Mouse (Mus musculus) kidney, embryonic 16.5 days (tissue): ENCODE results near the gene Bclaf1. TPM values are rescaled to one million over a fixed set of nuclear protein-coding genes. Genes with fewer than 3 reads are reported as not detected.

Source experiments
- ATAC-seq: fragments of 200-750 bp; cut with Nextera tagmentation; 2 replicates; pipeline ENCODE4 v1.8.0; 2017; ENCODE audit warnings: moderate TSS enrichment; ENCODE audit not compliant: low FRiP score, low TSS enrichment
- H3K27ac ChIP-seq: fragments of 300-500 bp; sonication (generic); 2 replicates; pipeline ENCODE4 v1.5.1; 2014; ENCODE audit warnings: low read length
- H3K27me3 ChIP-seq: fragments of 300-500 bp; sonication (generic); 2 replicates; pipeline ENCODE4 v1.6.1; 2014; ENCODE audit warnings: low read length, control low read depth, mixed read lengths; ENCODE audit not compliant: insufficient read depth
- H3K36me3 ChIP-seq: fragments of 300-500 bp; sonication (generic); 2 replicates; pipeline ENCODE4 v1.6.1; 2014; ENCODE audit warnings: low read length, control low read depth, mixed read lengths; ENCODE audit not compliant: insufficient read depth
- H3K4me1 ChIP-seq: fragments of 300-500 bp; sonication (generic); 2 replicates; pipeline ENCODE4 v1.6.1; 2014; ENCODE audit warnings: low read length, control low read depth, mixed read lengths; ENCODE audit not compliant: insufficient read depth
- H3K4me2 ChIP-seq: fragments of 300-500 bp; sonication (generic); replicated peaks from 2 replicates; pipeline ENCODE4 v1.6.1; 2014; ENCODE audit warnings: low read depth, low read length
- H3K4me3 ChIP-seq: fragments of 300-500 bp; sonication (generic); 2 replicates; pipeline ENCODE4 v1.5.1; 2014; ENCODE audit warnings: mild to moderate bottlenecking, low read length
- H3K9ac ChIP-seq: fragments of 300-500 bp; sonication (generic); replicated peaks from 2 replicates; pipeline ENCODE4 v1.6.1; 2014; ENCODE audit warnings: low read length
- H3K9me3 ChIP-seq: fragments of 300-500 bp; sonication (generic); 2 replicates; pipeline ENCODE4 v1.6.1; 2016; ENCODE audit warnings: low read length, control low read depth
- WGBS: fragments of 180-500 bp; shearing (Covaris S2); extraction: QIAGEN DNeasy Blood & Tissue Kit; methylation state at CpG from one replicate; pipeline ENCODE4 v1.1.7; 2014; 5-methylcytosine and 5-hydroxymethylcytosine counted together
- polyA plus RNA-seq: library from polyadenylated mRNA; unstranded; fragments of >200 nt; fragmentation: Nextera tagmentation; extraction: Ambion mirVana; gene quantifications from 2 replicates; pipeline ENCODE4 v1.2.1, GENCODE M21; 2015

Gene Bclaf1
- polyA plus RNA-seq: 123 and 137 TPM in 2 replicates

DNA sequence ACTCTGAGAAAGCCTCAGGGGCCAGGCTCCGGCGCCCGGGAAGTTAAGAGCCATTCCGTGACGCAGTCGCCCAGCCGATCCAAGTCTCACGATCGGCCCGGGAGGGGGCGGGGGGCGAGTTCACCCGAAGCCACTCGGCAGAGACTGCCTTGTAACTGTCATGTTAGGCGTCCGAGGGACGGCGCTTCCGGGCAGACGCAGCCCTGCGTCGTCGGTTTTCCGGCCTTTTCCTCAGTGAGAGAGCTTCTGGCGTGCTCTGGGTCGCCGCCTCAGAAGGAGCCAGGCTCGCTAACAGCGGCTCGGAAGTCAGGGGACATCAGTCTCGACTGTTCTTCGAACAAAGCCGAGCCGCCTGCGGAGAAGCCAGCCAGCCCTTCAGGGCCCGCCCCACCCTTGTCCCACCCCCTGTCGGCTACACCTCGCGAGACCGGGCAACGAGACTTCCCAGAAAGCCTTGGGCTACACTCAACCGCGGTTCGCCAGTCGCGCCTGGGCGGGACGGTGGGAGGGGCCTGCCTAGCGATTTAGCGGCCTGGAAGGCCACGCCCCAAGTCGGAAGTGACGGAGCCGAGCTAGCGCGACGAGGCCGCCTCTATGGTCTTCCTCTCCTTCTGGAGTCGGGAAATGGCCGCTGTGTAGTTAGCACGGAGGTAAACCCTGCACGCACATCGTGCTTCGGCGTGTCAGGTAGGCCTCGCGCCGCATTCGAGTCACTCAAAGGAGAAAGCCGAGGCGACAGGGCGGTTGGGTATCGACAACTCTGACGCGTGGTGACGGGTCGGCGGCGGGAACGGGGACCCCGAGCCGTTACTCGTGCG lies at the start of gene Bclaf1:
TSS of gene Bclaf1 (plus strand) at position 552 of the 818 bp plus-strand sequence.
- H3K9me3 ChIP-seq: no peaks in the 10 kb centered on the region
- H3K27ac ChIP-seq: peak within 1 kb of the TSS; percentile 100
- peak; percentile 99 for ATAC-seq
- H3K36me3 ChIP-seq: no peaks in the 10 kb centered on the region
- peak within 1 kb of the TSS; percentile 87 for H3K4me3 ChIP-seq
- H3K4me2 ChIP-seq: peak within 1 kb of the TSS; percentile 89
- under 1% methylated on average over 84 of the region's 84 CpGs for WGBS
- no peaks in the 10 kb centered on the region for H3K27me3 ChIP-seq
- peak within 1 kb of the TSS; percentile 96 for H3K9ac ChIP-seq
- peaks cover 14% of the 10 kb centered on the region for H3K4me1 ChIP-seq

DNA sequence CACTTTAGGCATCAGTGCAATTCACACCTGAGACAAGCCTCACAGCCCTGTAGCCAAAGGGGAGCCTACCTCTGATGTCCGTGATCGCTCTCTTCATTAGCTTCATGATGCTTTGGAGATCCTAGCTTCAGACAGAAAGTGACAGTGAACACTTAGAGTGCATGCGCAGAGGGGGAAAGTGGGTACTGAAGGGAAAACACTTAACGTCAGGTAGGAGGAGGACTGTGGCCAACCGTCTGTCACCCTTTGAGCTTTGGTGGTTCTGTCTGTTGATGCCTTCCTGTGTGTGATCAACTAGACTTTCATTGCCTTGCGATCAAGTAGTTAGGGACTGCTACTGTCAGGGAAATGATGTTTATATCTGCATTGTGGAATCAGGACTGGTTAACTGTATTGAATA lies 49.4 kb upstream of the Bclaf1 start:
- 73% methylated on average over 6 of the region's 6 CpGs for WGBS

DNA sequence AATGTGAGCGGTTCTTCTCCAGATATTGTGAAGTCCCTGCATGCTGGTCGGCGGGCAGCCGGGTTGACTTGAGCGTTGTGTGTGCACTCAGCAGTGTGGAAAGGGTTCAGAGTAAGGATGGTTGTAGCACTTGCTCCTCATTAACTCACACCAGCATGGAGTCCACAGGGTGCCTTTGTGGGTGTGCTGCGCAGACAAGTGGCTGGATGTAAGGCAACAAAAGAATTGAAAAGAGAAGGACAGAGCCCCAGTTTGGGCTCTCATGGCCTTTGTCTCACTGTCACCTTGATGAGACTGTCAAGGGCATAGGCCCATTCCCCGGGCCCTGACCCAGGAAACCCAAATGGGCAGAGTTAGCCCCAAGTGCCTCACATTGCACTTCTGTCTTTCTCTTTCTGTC lies 47.8 kb upstream of the Bclaf1 start:
- Histone ChIP-seq H3K27me3 (no peaks in the 10 kb centered on the region), H3K4me2 (no peak overlapping the region), H3K4me3 (no peak overlapping the region), H3K4me1 (no peaks in the 10 kb centered on the region), H3K9me3 (no peaks in the 10 kb centered on the region), H3K36me3 (no peaks in the 10 kb centered on the region), H3K27ac (no peak overlapping the region), H3K9ac (no peak overlapping the region)
- WGBS: 95% methylated on average over 7 of the region's 7 CpGs
- ATAC-seq: no peak

More for the DNA sequence above, 49.4 kb upstream of the Bclaf1 start:
- no peak for ATAC-seq
- Histone ChIP-seq H3K27me3 (no peaks in the 10 kb centered on the region), H3K4me1 (no peaks in the 10 kb centered on the region), H3K4me2 (no peak overlapping the region), H3K27ac (no peak overlapping the region), H3K9me3 (no peaks in the 10 kb centered on the region), H3K4me3 (no peak overlapping the region), H3K9ac (no peak overlapping the region), H3K36me3 (no peaks in the 10 kb centered on the region)

DNA sequence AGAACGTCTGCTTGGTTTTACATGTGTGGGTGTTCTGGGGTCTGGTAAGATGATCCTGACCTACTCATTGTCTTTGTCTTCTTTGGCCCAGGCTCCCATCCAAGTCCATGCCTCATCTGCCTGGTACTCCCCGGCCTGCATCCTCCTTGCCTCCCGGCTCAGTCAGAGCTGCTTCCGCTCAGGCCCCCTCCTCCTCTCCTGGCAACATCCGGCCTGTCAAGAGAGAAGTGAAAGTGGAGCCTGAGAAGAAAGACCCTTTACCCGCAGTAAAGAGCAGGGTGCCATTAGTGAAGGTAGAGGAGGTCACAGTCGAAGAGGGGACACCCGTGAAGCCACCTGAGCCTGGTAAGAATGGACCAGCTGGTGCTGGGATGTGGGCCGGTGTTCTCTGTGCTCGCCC lies 45.2 kb upstream of the Bclaf1 start:
- no peak for ATAC-seq
- Histone ChIP-seq H3K4me3 (no peak overlapping the region), H3K27me3 (no peaks in the 10 kb centered on the region), H3K4me1 (no peaks in the 10 kb centered on the region), H3K9me3 (no peaks in the 10 kb centered on the region), H3K4me2 (no peak overlapping the region), H3K36me3 (peaks cover 7% of the 10 kb centered on the region; the same call in 1 of the 2 replicates), H3K27ac (no peak overlapping the region), H3K9ac (no peak overlapping the region)
- 55% methylated on average over 10 of the region's 10 CpGs for WGBS

DNA sequence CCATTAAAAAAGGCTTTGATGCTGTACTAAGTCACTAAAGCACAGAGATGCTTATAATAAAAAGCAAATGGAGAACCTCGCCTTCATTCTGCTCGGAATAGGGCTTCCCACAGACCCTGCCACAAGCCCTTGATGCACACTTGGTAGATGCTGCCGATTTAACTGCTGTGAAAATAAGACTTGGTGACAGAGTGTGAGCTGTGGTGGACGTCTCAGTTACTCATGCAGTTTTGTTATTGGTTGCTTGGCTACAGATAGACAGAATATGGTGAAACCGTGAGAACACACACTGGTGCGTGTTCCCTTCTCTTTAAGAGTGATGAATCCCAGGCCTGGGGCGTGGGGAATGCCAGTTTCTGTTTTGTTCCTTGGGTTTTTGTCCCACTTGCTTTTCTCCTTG lies 43.3 kb upstream of the Bclaf1 start:
- Histone ChIP-seq H3K36me3 (peaks cover 11% of the 10 kb centered on the region; the same call in 1 of the 2 replicates), H3K9ac (no peak overlapping the region), H3K27me3 (no peaks in the 10 kb centered on the region), H3K4me2 (no peak overlapping the region), H3K9me3 (no peaks in the 10 kb centered on the region), H3K27ac (no peak overlapping the region), H3K4me3 (no peak overlapping the region), H3K4me1 (no peaks in the 10 kb centered on the region)
- WGBS: 38% methylated on average over 7 of the region's 7 CpGs
- no peak for ATAC-seq

DNA sequence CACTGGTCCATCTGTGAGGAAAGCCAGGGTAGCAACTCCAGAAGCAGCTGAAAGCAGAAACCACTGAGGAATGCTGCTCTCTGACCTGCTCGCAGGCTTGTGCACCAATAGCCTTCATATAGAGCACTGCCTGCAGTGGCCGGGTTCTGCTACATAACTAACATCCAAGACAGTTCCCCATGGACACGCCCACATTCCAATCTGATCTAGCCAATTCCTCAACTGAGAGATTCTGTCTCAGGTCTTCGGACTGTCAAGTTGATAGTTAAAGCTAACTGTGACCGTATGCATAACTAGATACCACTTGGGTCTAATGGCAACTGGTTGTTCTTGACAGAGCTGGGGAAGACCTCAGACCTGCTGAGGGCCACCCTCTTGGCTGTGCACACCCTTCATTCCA lies 39.9 kb upstream of the Bclaf1 start:
- Histone ChIP-seq H3K4me1 (no peaks in the 10 kb centered on the region), H3K27ac (no peak overlapping the region), H3K4me2 (no peak overlapping the region), H3K9ac (no peak overlapping the region), H3K36me3 (peaks cover 11% of the 10 kb centered on the region), H3K27me3 (no peaks in the 10 kb centered on the region), H3K9me3 (no peaks in the 10 kb centered on the region), H3K4me3 (no peak overlapping the region)
- 83% methylated on average over 5 of the region's 5 CpGs for WGBS
- ATAC-seq: no peak

DNA sequence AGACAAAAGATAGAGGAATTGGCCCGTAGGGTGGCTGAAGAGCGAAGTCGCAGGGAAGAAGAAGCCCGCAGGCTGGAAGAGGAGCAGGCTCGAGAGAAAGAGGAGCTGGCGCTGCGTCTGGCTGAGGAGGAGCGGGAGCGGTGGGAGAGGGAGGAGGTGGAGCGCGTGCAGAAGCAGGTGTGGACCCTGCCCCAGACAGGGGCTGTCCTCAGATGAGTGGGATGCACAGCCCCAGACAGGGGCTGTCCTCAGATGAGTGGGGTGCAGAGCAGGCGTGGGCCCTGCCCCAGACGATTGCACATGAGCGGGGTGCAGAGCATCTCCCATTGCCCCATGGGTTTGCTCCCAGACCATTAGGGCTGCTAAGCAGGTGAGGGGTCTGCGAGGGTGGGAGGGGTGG lies 39.0 kb upstream of the Bclaf1 start:
- ATAC-seq: no peak
- H3K9ac ChIP-seq: no peak overlapping the region
- H3K9me3 ChIP-seq: no peaks in the 10 kb centered on the region
- H3K27ac ChIP-seq: no peak overlapping the region
- H3K4me3 ChIP-seq: no peak overlapping the region
- no peak overlapping the region for H3K4me2 ChIP-seq
- 73% methylated on average over 15 of the region's 15 CpGs for WGBS
- no peaks in the 10 kb centered on the region for H3K4me1 ChIP-seq
- peaks cover 11% of the 10 kb centered on the region for H3K36me3 ChIP-seq
- no peaks in the 10 kb centered on the region for H3K27me3 ChIP-seq

DNA sequence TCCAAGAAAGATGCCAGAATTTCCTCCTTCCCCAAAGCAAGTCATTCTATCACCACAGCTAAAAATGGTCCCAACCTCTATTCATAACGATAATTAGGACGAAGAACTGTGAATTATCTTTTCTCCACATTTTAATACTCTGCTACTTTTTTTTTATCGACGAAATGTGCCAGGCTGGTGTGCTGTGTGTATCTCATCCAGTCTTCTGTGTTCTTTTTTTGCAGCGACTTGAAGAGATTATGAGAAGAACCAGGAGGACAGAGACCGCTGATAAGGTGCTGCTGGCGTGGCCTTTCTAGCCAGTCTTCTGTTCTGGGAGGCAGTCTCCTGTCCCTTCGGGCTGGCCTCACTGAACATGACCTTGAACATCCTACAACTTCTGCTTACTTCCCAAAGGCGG lies 38.2 kb upstream of the Bclaf1 start:
- no peaks in the 10 kb centered on the region for H3K27me3 ChIP-seq
- 86% methylated on average over 9 of the region's 9 CpGs for WGBS
- H3K4me3 ChIP-seq: no peak overlapping the region
- H3K27ac ChIP-seq: no peak overlapping the region
- ATAC-seq: no peak
- no peak overlapping the region for H3K4me2 ChIP-seq
- H3K9ac ChIP-seq: no peak overlapping the region
- H3K36me3 ChIP-seq: peaks cover 11% of the 10 kb centered on the region
- no peaks in the 10 kb centered on the region for H3K4me1 ChIP-seq
- no peaks in the 10 kb centered on the region for H3K9me3 ChIP-seq

DNA sequence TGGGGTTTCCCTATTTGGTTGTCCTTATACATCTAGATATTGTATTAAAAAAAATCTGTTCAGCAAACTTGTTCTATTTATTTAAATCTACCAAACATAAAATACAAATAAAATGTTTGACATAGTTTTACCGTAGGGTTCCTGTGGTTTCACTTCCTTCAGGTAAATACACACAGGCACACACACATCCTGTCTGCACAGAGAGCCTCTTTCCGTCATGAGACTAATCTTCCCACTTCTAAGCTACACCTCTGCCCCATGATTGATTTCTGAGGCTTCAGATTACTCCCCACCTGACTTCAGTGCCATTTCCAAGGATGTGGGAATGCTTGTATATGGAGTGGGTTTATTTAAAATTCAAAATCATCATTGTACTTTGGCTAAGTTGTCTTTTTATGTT lies 30.8 kb upstream of the Bclaf1 start:
- Histone ChIP-seq H3K9me3 (no peaks in the 10 kb centered on the region), H3K4me3 (no peak overlapping the region), H3K27ac (no peak overlapping the region), H3K4me1 (peaks cover 12% of the 10 kb centered on the region), H3K36me3 (no peaks in the 10 kb centered on the region; the same call in none of the 2 replicates), H3K9ac (no peak overlapping the region), H3K27me3 (no peaks in the 10 kb centered on the region), H3K4me2 (no peak overlapping the region)
- 61% methylated on average over 2 of the region's 2 CpGs for WGBS
- no peak for ATAC-seq

DNA sequence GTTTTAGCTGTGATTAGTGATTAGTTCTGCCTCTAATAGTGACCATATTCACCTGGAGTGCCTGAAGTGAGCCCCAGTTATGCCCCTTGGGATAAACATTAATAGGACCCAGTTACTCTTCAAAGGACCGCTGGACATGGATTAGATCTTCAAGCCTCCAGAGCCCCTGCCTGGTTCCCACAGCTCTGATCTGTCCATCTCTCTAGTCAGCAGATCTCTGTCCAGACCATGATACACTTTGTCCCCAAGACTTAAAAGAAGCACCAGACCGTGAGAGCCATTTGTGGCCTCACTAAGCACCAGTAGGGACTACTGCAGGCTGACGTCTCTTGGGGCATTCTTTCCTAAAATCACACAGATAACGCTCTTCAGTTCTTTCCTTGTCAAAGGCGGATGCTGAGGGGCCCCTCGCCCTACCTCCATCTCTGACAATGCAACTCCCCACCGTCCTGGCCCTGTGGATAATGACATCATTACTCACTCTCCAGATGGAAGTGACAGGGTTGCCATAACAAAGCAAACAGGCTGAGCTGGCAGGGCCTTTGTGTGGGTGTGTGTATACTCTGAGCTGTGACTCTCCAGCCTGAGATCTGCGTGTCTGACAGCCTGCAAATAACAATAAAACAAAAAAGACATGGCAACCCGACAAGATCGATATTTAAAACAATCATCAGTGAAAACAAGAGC lies 26.8 kb upstream of the Bclaf1 start:
- WGBS: 15% methylated on average over 10 of the region's 10 CpGs
- peak; percentile 86 for ATAC-seq
- Histone ChIP-seq H3K9me3 (no peaks in the 10 kb centered on the region), H3K4me3 (no peak overlapping the region), H3K4me1 (peaks cover 15% of the 10 kb centered on the region), H3K9ac (no peak overlapping the region), H3K4me2 (no peak overlapping the region), H3K27me3 (no peaks in the 10 kb centered on the region), H3K27ac (0 out of 2 replicates have a peak overlapping the region, but pooled peaks have one; percentile 35), H3K36me3 (no peaks in the 10 kb centered on the region)
